Mouse (Mus musculus): ENCODE data around the gene Bicdl2. TPM values are rescaled to one million over a fixed set of nuclear protein-coding genes. Genes with fewer than 3 reads are reported as not detected.

Gene Bicdl2
- polyA plus RNA-seq, 1 experiment from 2014 or later, result 0.37 TPM

DNA sequence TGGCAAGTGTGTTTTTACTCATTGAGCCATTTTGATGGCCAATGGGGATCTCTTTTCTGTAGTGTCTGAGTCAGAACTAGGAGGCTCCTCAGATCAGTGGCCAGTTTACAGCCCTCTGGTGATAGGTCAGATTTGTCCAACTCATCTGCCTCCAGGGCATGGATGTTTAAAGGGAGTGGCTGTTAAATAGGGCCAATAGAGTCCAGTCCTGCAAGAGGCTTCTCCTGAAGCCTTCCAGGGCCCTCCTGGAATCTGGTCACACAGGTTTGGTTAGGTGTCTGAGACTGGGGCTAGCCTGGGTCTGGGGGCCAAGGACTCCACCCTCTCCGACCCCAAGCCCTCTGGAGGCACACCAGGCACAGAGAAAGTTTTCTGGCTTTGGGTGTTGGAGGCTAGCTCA, 34.2 kb downstream of the Bicdl2 start:
- ATAC-seq (replicated peaks; ENCODE audit: low FRiP score) (no peak), DNase-seq (ENCODE audit: low spot score) (no peak)
- Histone ChIP-seq H3K4me2 (no peak overlapping the region), H3K4me1 (replicated peaks; ENCODE audit: control insufficient read depth, insufficient read depth, low read length) (peaks cover 3% of the 10 kb centered on the region; the same call in 1 of the 2 replicates), H3K9ac (ENCODE audit: low read depth, low read length) (no peak overlapping the region), H3K4me3 (ENCODE audit: low read depth, low read length) (no peak overlapping the region), H3K27ac (ENCODE audit: low read depth, low read length) (no peak overlapping the region), H3K27me3 (replicated peaks; ENCODE audit: control insufficient read depth, insufficient read depth, low read length) (peaks cover 36% of the 10 kb centered on the region), H3K9me3 (ENCODE audit: control insufficient read depth, low read length) (no peaks in the 10 kb centered on the region), H3K36me3 (ENCODE audit: control insufficient read depth, insufficient read depth, low read length) (no peaks in the 10 kb centered on the region)
- WGBS, result 68% methylated on average over 1 of the region's 1 CpGs

DNA sequence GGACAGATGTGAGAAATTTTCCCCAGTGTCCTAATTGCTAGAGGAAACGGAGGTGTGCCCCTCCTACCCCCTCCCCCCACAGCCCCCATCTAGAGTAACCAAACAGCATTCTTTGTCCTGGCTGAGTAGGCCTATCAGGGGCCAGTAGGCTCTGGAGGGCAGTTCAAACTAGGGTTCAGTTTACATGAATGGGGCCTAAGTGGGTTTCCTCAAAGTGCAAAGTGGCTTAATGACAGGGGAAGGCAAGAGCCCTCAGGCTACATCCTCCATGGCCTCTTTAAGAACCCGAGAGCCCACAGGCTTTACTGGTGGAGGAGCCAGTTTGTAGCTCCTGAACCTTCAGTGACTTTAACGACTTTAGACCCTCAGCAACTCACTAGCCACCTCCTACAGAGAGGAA, 35.5 kb downstream of the Bicdl2 start:
- H3K27me3 ChIP-seq (replicated peaks; ENCODE audit: control insufficient read depth, insufficient read depth, low read length), result peaks cover 47% of the 10 kb centered on the region
- H3K9ac ChIP-seq (ENCODE audit: low read depth, low read length), result no peak overlapping the region
- 17% methylated on average over 3 of the region's 3 CpGs for WGBS
- H3K9me3 ChIP-seq (ENCODE audit: control insufficient read depth, low read length), result no peaks in the 10 kb centered on the region
- no peak for ATAC-seq (replicated peaks; ENCODE audit: low FRiP score)
- H3K36me3 ChIP-seq (ENCODE audit: control insufficient read depth, insufficient read depth, low read length), result no peaks in the 10 kb centered on the region
- no peak overlapping the region for H3K4me3 ChIP-seq (ENCODE audit: low read depth, low read length)
- H3K27ac ChIP-seq (ENCODE audit: low read depth, low read length), result no peak overlapping the region
- H3K4me2 ChIP-seq, result no peak overlapping the region
- no peak for DNase-seq (ENCODE audit: low spot score)
- peaks cover 3% of the 10 kb centered on the region; the same call in 1 of the 2 replicates for H3K4me1 ChIP-seq (replicated peaks; ENCODE audit: control insufficient read depth, insufficient read depth, low read length)

DNA sequence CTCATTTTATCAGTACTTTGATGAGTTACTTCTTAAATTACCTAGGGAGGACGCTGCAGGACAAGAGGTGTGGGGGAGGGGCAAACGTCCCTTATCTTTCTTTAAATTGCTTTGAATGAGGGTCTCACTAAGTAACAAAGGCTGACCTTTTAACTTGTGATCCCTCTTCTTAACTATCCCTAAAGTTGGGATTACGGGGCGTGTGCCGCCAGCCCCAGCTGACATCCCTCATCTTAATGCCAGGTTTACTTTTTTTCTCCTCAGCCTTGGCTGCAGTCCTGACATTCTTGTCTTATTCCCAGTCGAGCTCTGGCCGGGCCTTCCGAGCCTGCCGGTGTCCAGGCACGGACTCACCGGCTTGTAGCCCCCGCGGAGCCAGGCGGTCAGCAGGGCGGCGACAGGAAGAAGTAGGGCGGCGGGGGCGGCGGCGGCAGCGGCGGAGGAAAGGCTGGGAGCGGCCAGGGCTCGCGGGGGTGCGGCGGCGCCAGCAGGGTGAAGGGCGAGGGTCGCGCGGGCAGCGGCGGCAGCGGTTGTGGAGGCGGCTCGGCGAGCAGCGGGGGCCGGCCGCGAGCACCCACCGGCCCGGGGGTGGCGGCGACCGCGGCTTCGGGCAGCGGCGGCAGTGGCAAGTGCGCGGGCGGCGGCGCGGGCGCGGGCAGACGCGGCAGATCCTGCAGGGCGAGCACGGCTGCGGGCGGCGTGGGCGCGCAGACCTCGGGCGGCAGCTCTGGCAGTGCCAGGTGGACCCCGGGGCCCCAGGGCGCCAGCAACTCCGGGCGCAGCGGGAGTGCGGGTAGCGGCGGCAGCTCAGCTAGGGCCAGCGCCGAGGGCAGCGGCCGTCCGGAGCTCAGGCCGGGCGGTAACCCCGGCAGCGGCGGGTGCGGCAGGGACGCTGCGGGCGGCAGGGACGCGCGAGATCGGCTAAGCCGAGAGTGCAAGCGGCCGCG, 39.1 kb downstream of the Bicdl2 start:
- Histone ChIP-seq H3K27ac (ENCODE audit: low read depth, low read length) (no peak overlapping the region), H3K4me1 (replicated peaks; ENCODE audit: control insufficient read depth, insufficient read depth, low read length) (peaks cover 3% of the 10 kb centered on the region; the same call in 1 of the 2 replicates), H3K27me3 (replicated peaks; ENCODE audit: control insufficient read depth, insufficient read depth, low read length) (peaks cover 44% of the 10 kb centered on the region), H3K9me3 (ENCODE audit: control insufficient read depth, low read length) (no peaks in the 10 kb centered on the region), H3K4me2 (peak overlapping the region; percentile 98), H3K4me3 (ENCODE audit: low read depth, low read length) (peak overlapping the region; percentile 72), H3K9ac (ENCODE audit: low read depth, low read length) (peak overlapping the region; percentile 50), H3K36me3 (ENCODE audit: control insufficient read depth, insufficient read depth, low read length) (no peaks in the 10 kb centered on the region)
- DNase-seq (ENCODE audit: low spot score) (peak; percentile 58), ATAC-seq (replicated peaks; ENCODE audit: low FRiP score) (no peak; the same call in none of the 2 replicates)
- under 1% methylated on average over 95 of the region's 101 CpGs for WGBS

DNA sequence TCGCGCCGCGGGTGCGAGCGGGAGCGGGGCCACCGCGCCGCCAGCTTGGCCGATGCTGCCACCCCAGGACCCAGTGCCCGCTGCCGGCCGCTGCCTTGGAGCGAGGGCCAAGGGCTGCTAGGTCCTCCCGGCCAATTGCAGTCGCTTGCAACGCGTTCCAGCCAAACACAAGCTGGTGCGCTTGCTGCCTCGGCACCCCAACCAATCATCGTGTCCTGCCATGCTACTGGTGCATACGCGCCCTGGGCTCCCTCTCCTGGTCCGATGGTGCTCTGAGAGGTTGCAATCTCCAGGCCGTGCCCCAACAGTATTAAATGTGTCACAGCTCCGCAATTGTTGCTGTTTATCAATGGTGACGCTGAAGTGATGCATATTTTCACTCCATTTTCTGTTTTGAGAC, 39.8 kb downstream of the Bicdl2 start:
- H3K27me3 ChIP-seq (replicated peaks; ENCODE audit: control insufficient read depth, insufficient read depth, low read length), result peaks cover 42% of the 10 kb centered on the region
- peaks cover 3% of the 10 kb centered on the region; the same call in 1 of the 2 replicates for H3K4me1 ChIP-seq (replicated peaks; ENCODE audit: control insufficient read depth, insufficient read depth, low read length)
- H3K36me3 ChIP-seq (ENCODE audit: control insufficient read depth, insufficient read depth, low read length), result no peaks in the 10 kb centered on the region
- no peak overlapping the region for H3K9ac ChIP-seq (ENCODE audit: low read depth, low read length)
- WGBS, result 0% methylated on average over 16 of the region's 28 CpGs
- H3K4me3 ChIP-seq (ENCODE audit: low read depth, low read length), result peak overlapping the region; percentile 72
- no peaks in the 10 kb centered on the region for H3K9me3 ChIP-seq (ENCODE audit: control insufficient read depth, low read length)
- no peak overlapping the region for H3K27ac ChIP-seq (ENCODE audit: low read depth, low read length)
- DNase-seq (ENCODE audit: low spot score) (peak; percentile 73), ATAC-seq (replicated peaks; ENCODE audit: low FRiP score) (peak; percentile 93)
- H3K4me2 ChIP-seq, result peak overlapping the region; percentile 98

DNA sequence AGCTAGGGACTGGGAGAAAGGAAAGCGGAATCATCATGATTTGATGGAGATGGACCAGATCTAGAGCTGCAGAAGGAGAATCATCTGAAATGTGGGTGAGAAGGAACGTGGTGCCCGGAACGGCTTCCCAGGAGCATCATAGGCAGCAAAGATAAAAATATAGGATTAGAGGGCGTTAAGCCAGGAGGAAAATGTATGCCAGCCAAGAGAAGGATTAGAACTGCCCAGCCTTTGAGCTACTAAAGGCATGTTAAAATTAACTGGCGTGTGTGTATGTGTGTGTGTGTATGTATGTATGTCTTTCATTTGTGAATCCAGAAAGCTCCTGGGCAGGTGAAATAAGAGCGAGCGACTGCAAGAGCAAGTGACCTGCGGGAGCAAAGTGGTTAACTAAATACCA, 43.0 kb downstream of the Bicdl2 start:
- peaks cover 32% of the 10 kb centered on the region for H3K27me3 ChIP-seq (replicated peaks; ENCODE audit: control insufficient read depth, insufficient read depth, low read length)
- no peak overlapping the region for H3K4me3 ChIP-seq (ENCODE audit: low read depth, low read length)
- no peaks in the 10 kb centered on the region for H3K9me3 ChIP-seq (ENCODE audit: control insufficient read depth, low read length)
- no peak overlapping the region for H3K27ac ChIP-seq (ENCODE audit: low read depth, low read length)
- 0 out of 2 replicates have a peak, but pooled peaks cover 3% of the 10 kb centered on the region for H3K4me1 ChIP-seq (replicated peaks; ENCODE audit: control insufficient read depth, insufficient read depth, low read length)
- no peaks in the 10 kb centered on the region for H3K36me3 ChIP-seq (ENCODE audit: control insufficient read depth, insufficient read depth, low read length)
- H3K4me2 ChIP-seq, result no peak overlapping the region
- no peak overlapping the region for H3K9ac ChIP-seq (ENCODE audit: low read depth, low read length)
- ATAC-seq (replicated peaks; ENCODE audit: low FRiP score) (no peak), DNase-seq (ENCODE audit: low spot score) (no peak)
- WGBS, result 80% methylated on average over 9 of the region's 9 CpGs

DNA sequence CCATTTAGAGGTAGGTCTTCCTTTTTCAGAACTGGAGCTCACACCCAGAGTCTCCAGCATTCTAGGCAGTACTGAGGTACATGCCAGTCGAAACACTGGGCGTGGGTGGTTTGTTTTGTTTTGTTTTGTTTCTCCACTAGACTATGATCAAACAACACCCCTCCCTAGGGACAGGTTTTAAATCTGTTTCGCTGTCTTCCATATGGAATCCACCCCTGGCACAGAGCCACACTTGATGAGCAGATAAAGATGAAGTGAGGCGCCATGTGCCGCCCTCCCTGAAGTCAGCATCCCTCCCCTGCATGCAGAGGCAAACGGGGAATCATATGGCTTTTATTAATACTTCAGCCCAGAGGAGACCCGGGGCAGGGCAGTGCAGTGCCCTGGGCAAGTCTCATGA, 44.4 kb downstream of the Bicdl2 start:
- Histone ChIP-seq H3K4me2 (no peak overlapping the region), H3K9me3 (ENCODE audit: control insufficient read depth, low read length) (no peaks in the 10 kb centered on the region), H3K9ac (ENCODE audit: low read depth, low read length) (no peak overlapping the region), H3K4me3 (ENCODE audit: low read depth, low read length) (no peak overlapping the region), H3K27me3 (replicated peaks; ENCODE audit: control insufficient read depth, insufficient read depth, low read length) (peaks cover 17% of the 10 kb centered on the region), H3K27ac (ENCODE audit: low read depth, low read length) (no peak overlapping the region), H3K36me3 (ENCODE audit: control insufficient read depth, insufficient read depth, low read length) (no peaks in the 10 kb centered on the region), H3K4me1 (replicated peaks; ENCODE audit: control insufficient read depth, insufficient read depth, low read length) (no peaks in the 10 kb centered on the region)
- 62% methylated on average over 7 of the region's 7 CpGs for WGBS
- DNase-seq (ENCODE audit: low spot score), result no peak
- no peak for ATAC-seq (replicated peaks; ENCODE audit: low FRiP score)

DNA sequence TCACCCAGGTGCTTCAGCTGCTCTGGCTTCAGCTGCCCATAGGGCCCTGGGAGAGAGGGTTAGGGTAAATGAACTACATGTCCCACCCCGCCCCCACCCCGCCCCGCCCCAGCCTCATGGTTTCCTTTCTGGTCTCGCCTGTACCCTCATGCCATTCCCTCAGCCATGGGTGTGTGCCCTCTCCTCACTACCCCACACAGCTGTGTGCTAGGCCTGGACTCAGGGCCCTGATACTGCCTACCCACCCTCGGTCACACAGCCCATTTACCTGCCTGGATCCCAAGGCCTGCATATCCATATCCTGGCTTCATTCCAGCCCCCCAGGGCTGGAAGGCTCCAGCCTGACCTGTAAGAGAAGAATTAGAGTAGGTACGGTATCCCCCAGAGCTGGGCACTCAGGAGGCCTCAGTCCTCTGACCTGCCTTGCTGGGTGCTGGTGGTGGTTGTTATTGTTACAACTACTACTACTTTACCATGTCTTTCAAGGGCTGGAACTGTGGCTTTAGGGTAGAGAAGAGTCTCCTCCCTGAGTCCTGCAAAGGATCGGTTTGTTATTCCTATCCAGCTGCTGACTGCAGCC, 45.3 kb downstream of the Bicdl2 start:
- Histone ChIP-seq H3K36me3 (ENCODE audit: control insufficient read depth, insufficient read depth, low read length) (no peaks in the 10 kb centered on the region), H3K4me2 (no peak overlapping the region), H3K4me1 (replicated peaks; ENCODE audit: control insufficient read depth, insufficient read depth, low read length) (no peaks in the 10 kb centered on the region), H3K27ac (ENCODE audit: low read depth, low read length) (no peak overlapping the region), H3K9ac (ENCODE audit: low read depth, low read length) (no peak overlapping the region), H3K27me3 (replicated peaks; ENCODE audit: control insufficient read depth, insufficient read depth, low read length) (peaks cover 10% of the 10 kb centered on the region), H3K4me3 (ENCODE audit: low read depth, low read length) (no peak overlapping the region), H3K9me3 (ENCODE audit: control insufficient read depth, low read length) (no peaks in the 10 kb centered on the region)
- ATAC-seq (replicated peaks; ENCODE audit: low FRiP score) (no peak), DNase-seq (ENCODE audit: low spot score) (no peak)
- WGBS, result 70% methylated on average over 7 of the region's 7 CpGs

DNA sequence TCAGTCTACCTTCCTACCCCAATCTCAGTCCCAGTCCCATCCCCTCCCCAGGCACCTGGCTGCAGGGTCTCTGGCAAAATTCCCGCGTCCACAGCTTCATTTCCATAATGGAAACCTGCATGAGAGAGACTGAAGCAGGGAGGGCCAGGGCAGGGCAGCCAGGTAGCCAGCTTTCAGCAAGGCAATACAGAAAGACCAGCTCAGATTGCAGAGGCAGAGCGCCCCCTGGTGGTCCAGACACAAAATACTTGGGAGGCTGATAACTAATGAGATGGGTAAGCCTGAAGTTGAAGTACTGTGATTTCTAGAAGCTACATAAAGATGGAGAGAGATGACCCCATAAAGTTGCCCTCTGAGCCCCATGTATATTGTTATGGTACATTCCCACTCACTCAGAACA, 45.9 kb downstream of the Bicdl2 start:
- DNase-seq (ENCODE audit: low spot score), result peak; percentile 71
- H3K9me3 ChIP-seq (ENCODE audit: control insufficient read depth, low read length), result no peaks in the 10 kb centered on the region
- H3K27me3 ChIP-seq (replicated peaks; ENCODE audit: control insufficient read depth, insufficient read depth, low read length), result peaks cover 4% of the 10 kb centered on the region
- 0% methylated on average over 3 of the region's 3 CpGs for WGBS
- H3K4me2 ChIP-seq, result no peak overlapping the region
- H3K4me3 ChIP-seq (ENCODE audit: low read depth, low read length), result no peak overlapping the region
- ATAC-seq (replicated peaks; ENCODE audit: low FRiP score), result peak; percentile 60; the same call in 1 of the 2 replicates
- H3K4me1 ChIP-seq (replicated peaks; ENCODE audit: control insufficient read depth, insufficient read depth, low read length), result no peaks in the 10 kb centered on the region
- H3K27ac ChIP-seq (ENCODE audit: low read depth, low read length), result no peak overlapping the region
- no peak overlapping the region for H3K9ac ChIP-seq (ENCODE audit: low read depth, low read length)
- no peaks in the 10 kb centered on the region for H3K36me3 ChIP-seq (ENCODE audit: control insufficient read depth, insufficient read depth, low read length)

All from liver, embryonic 11.5 days (tissue).